Mouse (Mus musculus) heart, adult 2 months (tissue): ENCODE measurements at regions not wholly inside any gene's neighbourhood (a gene's known extent, or its start where the extent isn't known, plus 50 kb on each side); places are given as distances from the start of the nearest gene placed in this dataset.

Experiments
- CTCF ChIP-seq: fragments of 200-600 bp; IDR thresholded peaks from 2 replicates; pipeline ENCODE4 v1.8.1; 2022; ENCODE audit warnings: antibody characterized with exemption, mild to moderate bottlenecking, moderate library complexity
- EP300 ChIP-seq: fragments of 200-500 bp; IDR thresholded peaks from 2 replicates; pipeline ENCODE4 v1.6.1; 2011; ENCODE audit warnings: low read depth, low read length, control low read depth; ENCODE audit not compliant: insufficient read depth
- POLR2A ChIP-seq: fragments of 200-500 bp; IDR thresholded peaks from 2 replicates; pipeline ENCODE4 v1.6.1; 2011; ENCODE audit warnings: mild to moderate bottlenecking, low read depth, low read length, control low read depth; ENCODE audit not compliant: insufficient read depth

- TF ChIP-seq CTCF (no peak), POLR2A (no peak), EP300 (no peak)
These were observed 151.9 kb downstream of the Qrsl1 start for GRCm38 (mm10) chr10:43749496-43750110.
